Mouse (Mus musculus) neural tube, embryonic 15.5 days (tissue): ENCODE results near the gene Tapt1. TPM values are rescaled to one million over a fixed set of nuclear protein-coding genes. Genes with fewer than 3 reads are reported as not detected.
"Not testable (repeated sequence)": the region's sequence is repeated elsewhere in the genome, so short reads cannot be mapped to it uniquely, and the experiment has no call there.

Source experiments
- ATAC-seq: fragments of 200-750 bp; cut with Nextera tagmentation; 2 replicates; pipeline ENCODE4 v1.8.0; 2017; ENCODE audit warnings: mild to moderate bottlenecking, moderate TSS enrichment, moderate library complexity; ENCODE audit not compliant: low FRiP score
- H3K27ac ChIP-seq: fragments of 300-500 bp; sonication (generic); replicated peaks from 2 replicates; pipeline ENCODE4 v1.5.1; 2015; ENCODE audit warnings: mild to moderate bottlenecking, inconsistent platforms
- H3K27me3 ChIP-seq: fragments of 300-500 bp; sonication (generic); replicated peaks from 2 replicates; pipeline ENCODE4 v1.6.1; 2015; ENCODE audit warnings: inconsistent platforms
- H3K36me3 ChIP-seq: fragments of 300-500 bp; sonication (generic); 2 replicates; pipeline ENCODE4 v1.6.1; 2015; ENCODE audit warnings: inconsistent platforms
- H3K4me1 ChIP-seq: fragments of 300-500 bp; sonication (generic); 2 replicates; pipeline ENCODE4 v1.6.1; 2015; ENCODE audit warnings: inconsistent platforms
- H3K4me2 ChIP-seq: fragments of 300-500 bp; sonication (generic); 2 replicates; pipeline ENCODE4 v1.6.1; 2015; ENCODE audit warnings: inconsistent platforms, mild to moderate bottlenecking, moderate library complexity
- H3K4me3 ChIP-seq: fragments of 300-500 bp; sonication (generic); replicated peaks from 2 replicates; pipeline ENCODE4 v1.5.1; 2015; ENCODE audit warnings: mild to moderate bottlenecking, inconsistent platforms
- H3K9ac ChIP-seq: fragments of 300-500 bp; sonication (generic); replicated peaks from 2 replicates; pipeline ENCODE4 v1.6.1; 2015; ENCODE audit warnings: mild to moderate bottlenecking, inconsistent platforms
- H3K9me3 ChIP-seq: fragments of 300-500 bp; sonication (generic); replicated peaks from 2 replicates; pipeline ENCODE4 v1.6.1; 2016; ENCODE audit warnings: inconsistent platforms
- WGBS: fragments of 180-500 bp; shearing (Covaris S2); methylation state at CpG from one replicate; pipeline ENCODE4 v1.1.7; 2015; ENCODE audit warnings: mixed read lengths; 5-methylcytosine and 5-hydroxymethylcytosine counted together
- polyA plus RNA-seq: library from polyadenylated mRNA; unstranded; fragments of >200 nt; fragmentation: Nextera tagmentation; extraction: Ambion mirVana; gene quantifications from 2 replicates; pipeline ENCODE4 v1.2.1, GENCODE M21; 2015

The Tapt1 gene
- polyA plus RNA-seq, 1 experiment from 2014 or later: 30.8 TPM

DNA sequence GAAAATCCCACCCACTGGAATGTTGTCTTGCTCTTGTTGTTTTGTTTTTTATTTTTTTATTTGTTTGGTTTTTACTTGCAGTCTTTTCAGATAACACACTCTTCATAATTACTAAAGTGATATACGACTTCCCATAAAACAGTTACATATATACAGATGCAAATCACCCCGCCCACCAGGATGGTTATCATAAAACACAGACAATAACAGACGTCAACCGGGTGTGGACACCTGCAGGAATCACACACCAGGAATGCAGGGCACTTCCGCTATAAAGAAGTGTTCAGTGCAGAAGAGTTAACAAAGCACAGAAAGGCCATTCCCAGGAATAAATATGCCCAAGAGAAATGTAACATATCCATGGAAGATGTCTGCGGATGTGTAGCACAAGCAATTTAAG, 68.7 kb downstream of the Tapt1 start:
- no peak overlapping the region for H3K9ac ChIP-seq
- H3K4me1 ChIP-seq: no peaks in the 10 kb centered on the region
- no peaks in the 10 kb centered on the region for H3K36me3 ChIP-seq
- 54% methylated on average over 6 of the region's 6 CpGs for WGBS
- ATAC-seq: no peak
- H3K27ac ChIP-seq: no peak overlapping the region
- H3K4me2 ChIP-seq: no peak overlapping the region
- no peaks in the 10 kb centered on the region for H3K27me3 ChIP-seq
- H3K9me3 ChIP-seq: no peaks in the 10 kb centered on the region
- H3K4me3 ChIP-seq: no peak overlapping the region

GRCm38 (mm10) chr5:44153050-44153449, 73.4 kb downstream of the Tapt1 start:
- H3K27me3 ChIP-seq: no peaks in the 10 kb centered on the region
- H3K9ac ChIP-seq: no peak overlapping the region
- no peaks in the 10 kb centered on the region for H3K9me3 ChIP-seq
- H3K4me3 ChIP-seq: no peak overlapping the region
- no peak overlapping the region for H3K4me2 ChIP-seq
- WGBS: 75% methylated on average over 1 of the region's 1 CpGs
- no peaks in the 10 kb centered on the region for H3K36me3 ChIP-seq
- no peak overlapping the region for H3K27ac ChIP-seq
- ATAC-seq: no peak
- peaks cover 6% of the 10 kb centered on the region; the same call in 1 of the 2 replicates for H3K4me1 ChIP-seq

GRCm38 (mm10) chr5:44151327-44152051, 74.9 kb downstream of the Tapt1 start:
- Histone ChIP-seq H3K9me3 (no peaks in the 10 kb centered on the region), H3K27me3 (no peaks in the 10 kb centered on the region), H3K36me3 (no peaks in the 10 kb centered on the region), H3K4me2 (no peak overlapping the region), H3K27ac (no peak overlapping the region), H3K9ac (no peak overlapping the region), H3K4me1 (peaks cover 6% of the 10 kb centered on the region; the same call in 1 of the 2 replicates), H3K4me3 (no peak overlapping the region)
- ATAC-seq: peak; percentile 78
- 75% methylated on average over 4 of the region's 4 CpGs for WGBS

DNA sequence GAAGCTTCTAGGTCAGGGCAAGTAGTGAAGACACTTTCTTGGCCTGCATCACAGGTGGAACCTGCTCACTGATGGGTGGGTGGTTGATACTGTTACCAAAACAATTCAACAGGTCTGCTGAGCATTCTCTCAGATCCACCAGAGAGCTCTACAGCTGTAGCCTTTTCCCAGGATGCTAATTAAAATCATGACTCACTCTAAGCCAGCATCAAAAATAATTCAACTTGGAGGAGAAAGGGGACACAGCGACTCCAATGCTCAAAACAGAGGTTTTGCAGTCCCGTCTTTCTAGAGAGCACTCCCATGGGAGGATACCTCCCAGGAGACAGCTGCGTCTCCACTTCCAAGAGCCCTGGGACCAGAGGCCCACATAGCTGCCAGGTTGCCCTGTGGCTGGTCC, 78.7 kb downstream of the Tapt1 start:
- no peaks in the 10 kb centered on the region for H3K27me3 ChIP-seq
- ATAC-seq: no peak
- H3K4me1 ChIP-seq: peaks cover 6% of the 10 kb centered on the region; the same call in 1 of the 2 replicates
- no peak overlapping the region for H3K27ac ChIP-seq
- H3K9me3 ChIP-seq: no peaks in the 10 kb centered on the region
- 93% methylated on average over 3 of the region's 3 CpGs for WGBS
- no peak overlapping the region for H3K4me2 ChIP-seq
- H3K36me3 ChIP-seq: no peaks in the 10 kb centered on the region
- H3K9ac ChIP-seq: no peak overlapping the region
- H3K4me3 ChIP-seq: no peak overlapping the region

DNA sequence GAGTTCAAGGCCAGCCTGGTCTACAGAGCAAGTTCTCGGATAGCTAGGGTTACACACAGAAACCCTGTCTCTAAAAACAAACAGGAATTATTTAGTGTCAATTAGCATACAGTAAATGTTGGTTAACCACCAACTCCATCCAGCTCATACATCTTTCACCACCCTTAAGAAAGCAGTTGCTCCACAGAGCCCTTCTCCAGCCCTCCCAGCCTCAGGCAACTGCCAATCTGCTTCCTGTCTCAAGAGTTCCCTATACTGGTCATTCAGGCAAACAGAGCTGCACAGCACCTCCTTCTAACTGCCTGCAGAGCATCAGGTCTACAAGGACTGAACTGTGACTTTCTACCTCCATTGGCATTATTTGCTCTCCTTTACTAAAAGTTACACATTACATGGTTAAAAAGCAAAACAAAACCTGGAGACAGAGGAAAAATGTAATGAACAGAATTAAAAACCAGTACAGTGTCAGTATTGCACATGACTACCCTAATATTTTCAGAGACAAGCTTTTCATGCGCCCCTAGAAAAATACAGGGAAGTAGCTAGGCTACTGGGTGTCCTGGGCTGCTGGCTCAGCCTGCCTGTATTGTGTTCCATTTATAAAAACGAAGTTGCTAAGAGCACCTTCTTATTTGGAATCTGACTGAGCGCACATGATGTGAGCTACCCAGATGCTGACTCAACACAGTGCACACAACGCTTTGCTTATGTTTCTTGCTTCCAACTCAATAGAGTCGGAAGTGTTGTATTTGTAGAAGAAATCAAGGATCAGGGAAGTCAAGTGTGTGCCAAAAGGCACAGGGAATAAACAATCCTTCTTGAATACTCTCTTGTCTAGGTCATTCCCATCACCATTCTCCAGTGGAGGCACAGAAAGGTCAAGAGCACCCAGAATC, 79.7 kb downstream of the Tapt1 start:
- Histone ChIP-seq H3K27me3 (no peaks in the 10 kb centered on the region), H3K4me3 (no peak overlapping the region), H3K36me3 (no peaks in the 10 kb centered on the region), H3K27ac (no peak overlapping the region), H3K9me3 (no peaks in the 10 kb centered on the region), H3K9ac (no peak overlapping the region), H3K4me2 (no peak overlapping the region), H3K4me1 (peaks cover 4% of the 10 kb centered on the region; the same call in 1 of the 2 replicates)
- WGBS: 81% methylated on average over 6 of the region's 6 CpGs
- no peak for ATAC-seq

DNA sequence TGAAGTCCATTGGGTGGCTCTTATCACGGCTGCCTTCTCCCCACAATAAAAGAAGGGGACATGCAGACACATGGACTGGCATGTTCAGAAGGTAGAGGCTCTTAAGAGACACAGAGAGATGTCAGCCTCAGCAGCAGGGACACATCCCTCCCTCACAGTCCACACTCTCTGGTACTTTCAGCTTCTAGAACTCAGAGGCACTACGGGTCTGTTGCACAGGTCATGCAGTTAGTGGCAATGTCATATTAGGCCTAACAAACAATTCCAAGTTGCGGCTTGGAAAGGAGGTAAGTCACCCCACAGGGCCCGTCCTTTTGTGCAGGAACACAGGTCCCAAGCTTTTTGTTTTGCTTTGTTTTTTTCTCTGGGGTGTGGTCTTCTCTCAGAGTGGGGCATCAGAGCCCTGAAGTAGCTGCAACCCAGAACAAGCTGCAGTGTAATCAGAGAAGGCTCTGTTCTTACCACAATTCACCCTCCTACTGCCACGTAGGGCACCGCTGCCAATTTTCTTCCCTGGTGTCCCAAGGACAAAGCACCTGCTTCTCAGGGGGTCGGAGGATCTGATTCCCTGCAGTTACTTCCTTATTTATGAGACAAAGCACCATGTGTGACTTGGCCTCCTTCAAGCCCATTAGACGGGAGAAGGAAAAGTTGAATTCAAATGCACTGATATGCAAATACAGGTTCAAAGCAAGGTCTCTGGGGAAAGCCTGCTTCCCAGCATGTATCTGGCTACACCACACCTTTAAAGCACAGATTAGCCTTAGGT, 82.8 kb downstream of the Tapt1 start:
- Histone ChIP-seq H3K27ac (no peak overlapping the region), H3K4me2 (no peak overlapping the region), H3K36me3 (no peaks in the 10 kb centered on the region), H3K9me3 (no peaks in the 10 kb centered on the region), H3K9ac (no peak overlapping the region), H3K4me3 (no peak overlapping the region), H3K4me1 (no peaks in the 10 kb centered on the region), H3K27me3 (no peaks in the 10 kb centered on the region)
- WGBS: 25% methylated on average over 8 of the region's 8 CpGs
- no peak for ATAC-seq

DNA sequence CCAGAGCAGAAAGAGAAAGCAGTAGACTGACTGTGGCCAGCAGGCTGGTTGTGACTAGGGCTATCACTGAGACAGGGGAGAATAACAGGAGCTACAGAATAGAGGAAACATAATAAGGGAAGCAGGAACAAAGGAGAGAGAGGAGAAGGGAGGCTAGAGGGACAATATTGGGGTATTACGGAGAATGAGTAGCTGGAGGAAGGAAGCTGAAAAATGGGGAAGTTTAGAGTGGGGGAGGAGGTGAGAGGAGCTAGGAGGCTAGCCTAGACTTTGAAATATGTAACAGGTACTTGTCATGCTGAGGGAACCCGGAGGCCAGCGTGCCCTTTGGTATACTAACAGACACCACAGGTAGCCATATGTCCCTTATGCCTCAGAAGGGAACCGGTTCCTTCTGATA, 98.9 kb downstream of the Tapt1 start:
- 88% methylated on average over 4 of the region's 4 CpGs for WGBS
- H3K4me3 ChIP-seq: no peak overlapping the region

DNA sequence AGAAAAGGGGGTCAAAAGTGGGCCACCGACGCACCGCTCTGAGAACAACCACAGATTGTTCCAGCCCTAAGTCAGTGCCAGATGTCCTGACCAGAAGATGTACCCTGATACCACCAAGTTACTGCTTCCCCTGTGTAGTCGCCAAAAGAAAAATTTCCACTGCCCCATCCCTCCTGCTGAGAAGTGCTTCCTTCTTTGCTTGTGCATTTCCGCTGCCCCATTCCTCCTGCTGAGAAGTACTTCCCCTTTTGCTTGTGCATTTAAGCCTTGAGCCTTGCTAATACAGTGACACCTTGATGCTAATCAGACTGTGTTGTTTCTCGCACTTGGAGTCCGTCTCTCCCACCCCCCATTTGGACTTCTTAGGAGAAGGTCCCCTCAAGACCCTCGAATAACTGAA, 99.9 kb downstream of the Tapt1 start:
- H3K36me3 ChIP-seq, H3K27ac ChIP-seq, H3K4me1 ChIP-seq, ATAC-seq, H3K4me2 ChIP-seq, H3K4me3 ChIP-seq, H3K27me3 ChIP-seq, H3K9ac ChIP-seq, H3K9me3 ChIP-seq: not testable (repeated sequence)
- 86% methylated on average over 8 of the region's 8 CpGs for WGBS

More for the DNA sequence above, 98.9 kb downstream of the Tapt1 start:
- H3K4me1 ChIP-seq: no peaks in the 10 kb centered on the region
- no peaks in the 10 kb centered on the region for H3K9me3 ChIP-seq
- H3K27me3 ChIP-seq: no peaks in the 10 kb centered on the region
- no peak overlapping the region for H3K4me2 ChIP-seq
- no peak for ATAC-seq
- no peak overlapping the region for H3K27ac ChIP-seq
- H3K36me3 ChIP-seq: no peaks in the 10 kb centered on the region
- H3K9ac ChIP-seq: no peak overlapping the region

Other genes with a start within 250 kb of the Tapt1 start
- gene Fgfbp1, start 244.8 kb downstream of the Tapt1 start, polyA plus RNA-seq: 6.9 and 16.0 TPM in 2 replicates
- gene Prom1, start 124.6 kb downstream of the Tapt1 start, polyA plus RNA-seq: 23.2 and 33.8 TPM in 2 replicates